In the genomic region with DNA sequence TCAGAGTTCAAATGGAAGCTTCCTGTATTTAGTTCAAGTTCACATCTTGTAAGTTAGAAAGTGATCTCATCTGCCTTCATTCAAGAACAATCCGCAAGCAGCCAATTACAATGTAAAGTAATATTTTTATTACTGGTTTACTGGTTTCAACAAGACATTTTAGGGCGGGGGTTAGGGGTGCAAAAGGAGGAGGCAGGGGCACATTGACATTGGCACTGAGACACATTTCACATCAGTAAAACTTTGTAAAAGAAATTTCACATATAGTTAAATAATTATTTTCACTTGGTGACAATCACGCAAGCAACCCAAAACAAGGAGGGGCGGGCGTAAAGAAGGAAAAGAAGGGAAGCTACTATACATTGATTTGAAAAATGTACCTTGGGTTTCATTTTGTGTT, we compare ENCODE assay signal across 8 mouse cellular contexts. TPM values are rescaled to one million over a fixed set of nuclear protein-coding genes. Genes with fewer than 3 reads are reported as not detected.
DNase-seq lines count a peak whose midpoint lies in the region; ATAC-seq lines count a peak whose summit lies in the region.

No protein-coding gene starts in this region.

- peaks cover 36% of the 10 kb centered on the region for H3K27me3 ChIP-seq in kidney, embryonic 14.5 days (ENCODE audit: control insufficient read depth, insufficient read depth, low read length)
- H3K27me3 ChIP-seq in embryonic facial prominence, embryonic 10.5 days (replicated peaks; ENCODE audit: low read depth, poor library complexity, severe bottlenecking) = peaks cover 81% of the 10 kb centered on the region
- peaks cover 9% of the 10 kb centered on the region; the same call in 1 of the 2 replicates for H3K27me3 ChIP-seq in hindbrain, embryonic 13.5 days
- H3K27me3 ChIP-seq in midbrain, embryonic 13.5 days = peaks cover 22% of the 10 kb centered on the region

- H3K27ac ChIP-seq in kidney, embryonic 14.5 days (ENCODE audit: low read depth, low read length) = no peak overlapping the region
- peak overlapping the region; percentile 97 for H3K27ac ChIP-seq in embryonic facial prominence, embryonic 10.5 days (replicated peaks)
- H3K27ac ChIP-seq in hindbrain, embryonic 13.5 days = peak overlapping the region; percentile 100
- peak overlapping the region; percentile 96 for H3K27ac ChIP-seq in midbrain, embryonic 13.5 days

- H3K9ac ChIP-seq in kidney, embryonic 14.5 days (ENCODE audit: low read depth, low read length) = no peak overlapping the region
- peak overlapping the region; percentile 98 for H3K9ac ChIP-seq in hindbrain, embryonic 13.5 days
- peak overlapping the region; percentile 96 for H3K9ac ChIP-seq in midbrain, embryonic 13.5 days (replicated peaks)

- H3K4me2 ChIP-seq in kidney, embryonic 14.5 days (replicated peaks; ENCODE audit: low read depth, low read length) = no peak overlapping the region; the same call in 1 of the 2 replicates
- peak overlapping the region; percentile 71 for H3K4me2 ChIP-seq in hindbrain, embryonic 13.5 days
- peak overlapping the region; percentile 74 for H3K4me2 ChIP-seq in midbrain, embryonic 13.5 days (replicated peaks)

- H3K4me3 ChIP-seq in kidney, embryonic 14.5 days (ENCODE audit: low read length) = peak overlapping the region; percentile 24; the same call in 1 of the 2 replicates
- peak overlapping the region; percentile 83 for H3K4me3 ChIP-seq in embryonic facial prominence, embryonic 10.5 days
- peak overlapping the region; percentile 73 for H3K4me3 ChIP-seq in hindbrain, embryonic 13.5 days
- H3K4me3 ChIP-seq in midbrain, embryonic 13.5 days (replicated peaks) = peak overlapping the region; percentile 75

- WGBS in kidney, embryonic 14.5 days = 20% methylated on average over 5 of the region's 5 CpGs
- WGBS in embryonic facial prominence, embryonic 10.5 days = 20% methylated on average over 5 of the region's 5 CpGs
- 18% methylated on average over 5 of the region's 5 CpGs for WGBS in hindbrain, embryonic 13.5 days
- whole genome bisulfite sequencing in midbrain, embryonic 13.5 days = 14% methylated on average over 5 of the region's 5 CpGs

- H3K36me3 ChIP-seq in kidney, embryonic 14.5 days (ENCODE audit: control insufficient read depth, insufficient read depth, low read length) = no peaks in the 10 kb centered on the region
- H3K36me3 ChIP-seq in embryonic facial prominence, embryonic 10.5 days (replicated peaks) = peaks cover 7% of the 10 kb centered on the region; the same call in 1 of the 2 replicates
- no peaks in the 10 kb centered on the region for H3K36me3 ChIP-seq in hindbrain, embryonic 13.5 days
- H3K36me3 ChIP-seq in midbrain, embryonic 13.5 days = no peaks in the 10 kb centered on the region

- no peak for DNase-seq in kidney, postnatal 10 days
- peak; percentile 29 for DNase-seq in embryonic facial prominence, embryonic 10.5 days (ENCODE audit: low spot score)
- DNase-seq in Muller cell, postnatal 12 days (ENCODE audit: inconsistent ontology term) = no peak
- no peak for DNase-seq in right cerebral cortex, adult 18-20 months

- H3K9me3 ChIP-seq in kidney, embryonic 14.5 days (ENCODE audit: control insufficient read depth, low read length) = no peaks in the 10 kb centered on the region
- H3K9me3 ChIP-seq in embryonic facial prominence, embryonic 10.5 days = no peaks in the 10 kb centered on the region
- H3K9me3 ChIP-seq in hindbrain, embryonic 13.5 days = no peaks in the 10 kb centered on the region
- no peaks in the 10 kb centered on the region for H3K9me3 ChIP-seq in midbrain, embryonic 13.5 days

- ATAC-seq in kidney, embryonic 14.5 days (ENCODE audit: low FRiP score, low TSS enrichment) = no peak
- no peak for ATAC-seq in hindbrain, embryonic 13.5 days (ENCODE audit: low FRiP score)
- no peak for ATAC-seq in midbrain, embryonic 13.5 days
- ATAC-seq in erythroid progenitor cell, adult 5-6 weeks (replicated peaks; ENCODE audit: low FRiP score, poor library complexity, severe bottlenecking) = no peak

- H3K4me1 ChIP-seq in kidney, embryonic 14.5 days (ENCODE audit: control insufficient read depth, insufficient read depth, low read length) = peaks cover 7% of the 10 kb centered on the region; the same call in 1 of the 2 replicates
- peaks cover 55% of the 10 kb centered on the region for H3K4me1 ChIP-seq in embryonic facial prominence, embryonic 10.5 days
- peaks cover 29% of the 10 kb centered on the region for H3K4me1 ChIP-seq in hindbrain, embryonic 13.5 days (replicated peaks)
- H3K4me1 ChIP-seq in midbrain, embryonic 13.5 days (replicated peaks) = peaks cover 42% of the 10 kb centered on the region

RNA-seq across cellular contexts. Expression of a gene that starts 2.5 kb away (rescaled TPM):
- 0.30 and 0.34 TPM in 2 replicates for polyA plus RNA-seq in kidney, embryonic 14.5 days (2014; fragmentation: Nextera tagmentation; extraction: Ambion mirVana)
- 116 and 134 TPM in 2 replicates for polyA plus RNA-seq in embryonic facial prominence, embryonic 10.5 days (2016; fragmentation: Nextera tagmentation; extraction: Ambion mirVana)
- polyA plus RNA-seq in hindbrain, embryonic 13.5 days (2015; fragmentation: Nextera tagmentation; extraction: Ambion mirVana) = 258 and 288 TPM in 2 replicates
- polyA plus RNA-seq in midbrain, embryonic 13.5 days (2015; fragmentation: Nextera tagmentation; extraction: Ambion mirVana) = 89.1 and 122 TPM in 2 replicates
- not detected in 2 replicates for total RNA-seq in erythroid progenitor cell, adult 5-6 weeks (2015; ENCODE audit: low replicate concordance)
- 0.90 TPM in 1 of 2 replicates, not detected in the other for total RNA-seq in erythroid progenitor cell, adult 5-6 weeks (2017; ENCODE audit: low replicate concordance)

Comparison
In these comparisons a context has a peak if more than half of its experiments do, and no peak if none do; other contexts are left out.
1. H3K4me3 ChIP-seq: peak in every context shown above with its lines; median percentile 83 in embryonic facial prominence, embryonic 10.5 days; 75 in midbrain, embryonic 13.5 days; 73 in hindbrain, embryonic 13.5 days; 24 in kidney, embryonic 14.5 days.
2. RNA of a gene that starts 2.5 kb away (polyA plus RNA-seq): 258 to 288 TPM in hindbrain, embryonic 13.5 days, 116 to 134 TPM in embryonic facial prominence, embryonic 10.5 days and 89.1 to 122 TPM in midbrain, embryonic 13.5 days; 0.30 to 0.34 TPM in kidney, embryonic 14.5 days; every median in the first group is over 10 times any median in the second.